Mouse (Mus musculus): Measurements from ENCODE around the gene Ccdc121. TPM values are rescaled to one million over a fixed set of nuclear protein-coding genes. Genes with fewer than 3 reads are reported as not detected.
A peak's percentile ranks its signal among the peaks of the same experiment; 100 is the strongest.

Ccdc121 gene
- polyA plus RNA-seq, 1 experiment from 2014 or later = not detected

DNA sequence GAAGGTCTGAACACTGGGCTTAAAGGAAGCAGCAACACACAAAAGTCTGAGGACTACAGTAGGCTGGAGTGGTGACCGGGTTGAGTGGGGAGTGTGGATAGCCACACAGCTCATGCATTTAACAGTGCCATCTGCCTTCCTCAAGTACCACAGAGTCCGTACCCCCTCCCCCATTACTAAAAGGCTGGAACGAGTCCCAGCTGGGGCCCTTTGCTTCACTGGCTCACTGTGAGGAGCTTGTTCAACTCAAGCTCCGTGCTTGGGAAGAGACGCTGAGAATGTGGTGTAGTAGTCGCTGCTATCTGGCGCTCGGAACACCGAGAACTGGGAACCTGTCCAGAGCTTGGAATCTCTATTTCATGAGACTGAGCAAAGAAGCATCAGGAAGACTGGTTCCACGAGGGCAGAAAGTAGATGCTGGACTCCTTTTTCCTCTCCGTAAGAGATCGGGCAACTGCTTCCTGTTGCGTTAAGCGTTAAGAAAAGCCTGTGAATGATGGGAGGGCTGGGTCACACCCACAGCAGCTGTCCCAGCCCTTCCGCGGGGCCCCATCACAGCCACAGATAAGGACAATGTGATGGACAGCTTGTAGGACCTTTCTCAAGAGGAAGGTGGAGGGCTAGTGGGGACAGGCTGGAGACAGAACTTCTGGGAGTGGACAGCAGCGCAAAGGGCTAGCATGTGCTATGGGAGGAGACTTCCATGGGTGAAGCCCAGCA is 44.5 kb downstream of the Ccdc121 start:
- 67% methylated on average over 17 of the region's 17 CpGs for WGBS
- no peak overlapping the region for H3K4me2 ChIP-seq (ENCODE audit: low read length)

DNA sequence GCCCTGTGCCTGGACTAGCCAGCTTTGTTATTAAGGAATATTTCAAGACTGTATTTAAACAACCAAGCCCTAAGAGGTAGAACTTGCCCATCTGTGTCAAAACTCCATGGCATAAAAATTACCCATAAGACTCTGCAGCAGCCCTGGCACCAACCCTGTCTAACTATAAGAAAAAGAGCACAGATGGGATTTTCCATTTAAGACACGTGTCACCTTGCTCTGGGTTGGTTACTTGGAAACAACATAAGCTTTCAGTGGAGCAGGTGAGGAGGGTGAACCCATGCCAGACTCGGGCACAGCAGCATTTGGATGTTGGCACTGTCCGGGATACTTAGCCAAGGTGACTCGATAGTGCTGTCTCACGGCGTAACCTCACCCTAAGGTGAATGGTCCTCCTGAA is 45.2 kb downstream of the Ccdc121 start:
- no peak overlapping the region for H3K9ac ChIP-seq (replicated peaks; ENCODE audit: low read depth, low read length)
- 0 out of 2 replicates have a peak, but pooled peaks cover 5% of the 10 kb centered on the region for H3K9me3 ChIP-seq (ENCODE audit: control insufficient read depth, low read length)
- H3K4me1 ChIP-seq (replicated peaks; ENCODE audit: control insufficient read depth, insufficient read depth, low read length) = peaks cover 6% of the 10 kb centered on the region
- WGBS = 73% methylated on average over 6 of the region's 6 CpGs
- no peaks in the 10 kb centered on the region for H3K27me3 ChIP-seq (replicated peaks; ENCODE audit: control insufficient read depth, insufficient read depth, low read length)
- no peak overlapping the region for H3K4me2 ChIP-seq (ENCODE audit: low read length)
- H3K36me3 ChIP-seq (ENCODE audit: control insufficient read depth, insufficient read depth) = no peaks in the 10 kb centered on the region
- ATAC-seq = 0 out of 2 replicates have a peak, but pooled peaks have one; percentile 25
- no peak overlapping the region for H3K4me3 ChIP-seq (replicated peaks; ENCODE audit: low read length)
- H3K27ac ChIP-seq (ENCODE audit: low read length) = no peak overlapping the region

More for the DNA sequence above, 44.5 kb downstream of the Ccdc121 start:
- Histone ChIP-seq H3K4me3 (replicated peaks; ENCODE audit: low read length) (no peak overlapping the region), H3K9ac (replicated peaks; ENCODE audit: low read depth, low read length) (no peak overlapping the region), H3K27me3 (replicated peaks; ENCODE audit: control insufficient read depth, insufficient read depth, low read length) (no peaks in the 10 kb centered on the region), H3K4me1 (replicated peaks; ENCODE audit: control insufficient read depth, insufficient read depth, low read length) (peaks cover 6% of the 10 kb centered on the region), H3K9me3 (ENCODE audit: control insufficient read depth, low read length) (0 out of 2 replicates have a peak, but pooled peaks cover 10% of the 10 kb centered on the region), H3K36me3 (ENCODE audit: control insufficient read depth, insufficient read depth) (no peaks in the 10 kb centered on the region), H3K27ac (ENCODE audit: low read length) (no peak overlapping the region)
- peak; percentile 75 for ATAC-seq

DNA sequence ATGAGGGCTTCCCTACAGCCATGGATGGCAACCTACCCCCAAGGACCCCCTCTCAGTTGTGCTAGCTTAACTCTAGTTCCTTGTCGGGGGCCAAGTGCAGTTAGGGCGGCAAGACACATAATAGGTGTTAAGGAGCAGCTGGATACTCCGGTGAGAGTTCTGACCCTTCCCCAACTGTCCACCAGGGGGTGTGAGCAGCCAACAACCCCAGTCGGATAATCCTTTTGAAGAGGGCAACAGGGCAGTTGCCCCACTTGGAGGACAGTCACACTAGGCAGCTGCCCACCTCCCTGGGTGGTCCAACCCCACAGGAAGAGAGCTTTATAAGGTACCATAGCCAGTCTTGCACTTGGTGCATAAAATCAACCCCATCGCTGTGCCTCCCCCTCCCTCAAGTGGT is 46.2 kb downstream of the Ccdc121 start:
- ATAC-seq = no peak
- 44% methylated on average over 5 of the region's 5 CpGs for WGBS

DNA sequence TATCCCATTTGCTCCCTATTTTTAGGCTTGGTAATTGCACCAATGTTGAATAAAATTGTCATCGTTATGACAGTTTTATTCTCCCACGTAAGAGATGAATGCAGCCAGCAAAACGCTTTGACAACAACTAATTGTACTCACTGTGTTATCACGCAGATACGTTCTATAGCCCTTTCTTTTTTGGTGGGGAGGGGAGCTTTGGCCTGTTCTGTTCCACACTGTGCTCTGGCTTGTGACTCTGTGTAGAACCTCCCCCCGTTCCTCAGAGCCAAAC is 48.4 kb downstream of the Ccdc121 start:
- 33% methylated on average over 6 of the region's 6 CpGs for WGBS
- Histone ChIP-seq H3K4me2 (ENCODE audit: low read length) (no peak overlapping the region), H3K27ac (ENCODE audit: low read length) (no peak overlapping the region), H3K4me1 (replicated peaks; ENCODE audit: control insufficient read depth, insufficient read depth, low read length) (peaks cover 14% of the 10 kb centered on the region), H3K4me3 (replicated peaks; ENCODE audit: low read length) (no peak overlapping the region), H3K9me3 (ENCODE audit: control insufficient read depth, low read length) (no peaks in the 10 kb centered on the region), H3K27me3 (replicated peaks; ENCODE audit: control insufficient read depth, insufficient read depth, low read length) (no peaks in the 10 kb centered on the region), H3K36me3 (ENCODE audit: control insufficient read depth, insufficient read depth) (no peaks in the 10 kb centered on the region), H3K9ac (replicated peaks; ENCODE audit: low read depth, low read length) (no peak overlapping the region)
- no peak for ATAC-seq

More for the DNA sequence above, 46.2 kb downstream of the Ccdc121 start:
- Histone ChIP-seq H3K4me2 (ENCODE audit: low read length) (no peak overlapping the region), H3K36me3 (ENCODE audit: control insufficient read depth, insufficient read depth) (no peaks in the 10 kb centered on the region), H3K4me1 (replicated peaks; ENCODE audit: control insufficient read depth, insufficient read depth, low read length) (peaks cover 6% of the 10 kb centered on the region), H3K27ac (ENCODE audit: low read length) (no peak overlapping the region), H3K27me3 (replicated peaks; ENCODE audit: control insufficient read depth, insufficient read depth, low read length) (no peaks in the 10 kb centered on the region), H3K4me3 (replicated peaks; ENCODE audit: low read length) (no peak overlapping the region), H3K9me3 (ENCODE audit: control insufficient read depth, low read length) (no peaks in the 10 kb centered on the region), H3K9ac (replicated peaks; ENCODE audit: low read depth, low read length) (no peak overlapping the region)

DNA sequence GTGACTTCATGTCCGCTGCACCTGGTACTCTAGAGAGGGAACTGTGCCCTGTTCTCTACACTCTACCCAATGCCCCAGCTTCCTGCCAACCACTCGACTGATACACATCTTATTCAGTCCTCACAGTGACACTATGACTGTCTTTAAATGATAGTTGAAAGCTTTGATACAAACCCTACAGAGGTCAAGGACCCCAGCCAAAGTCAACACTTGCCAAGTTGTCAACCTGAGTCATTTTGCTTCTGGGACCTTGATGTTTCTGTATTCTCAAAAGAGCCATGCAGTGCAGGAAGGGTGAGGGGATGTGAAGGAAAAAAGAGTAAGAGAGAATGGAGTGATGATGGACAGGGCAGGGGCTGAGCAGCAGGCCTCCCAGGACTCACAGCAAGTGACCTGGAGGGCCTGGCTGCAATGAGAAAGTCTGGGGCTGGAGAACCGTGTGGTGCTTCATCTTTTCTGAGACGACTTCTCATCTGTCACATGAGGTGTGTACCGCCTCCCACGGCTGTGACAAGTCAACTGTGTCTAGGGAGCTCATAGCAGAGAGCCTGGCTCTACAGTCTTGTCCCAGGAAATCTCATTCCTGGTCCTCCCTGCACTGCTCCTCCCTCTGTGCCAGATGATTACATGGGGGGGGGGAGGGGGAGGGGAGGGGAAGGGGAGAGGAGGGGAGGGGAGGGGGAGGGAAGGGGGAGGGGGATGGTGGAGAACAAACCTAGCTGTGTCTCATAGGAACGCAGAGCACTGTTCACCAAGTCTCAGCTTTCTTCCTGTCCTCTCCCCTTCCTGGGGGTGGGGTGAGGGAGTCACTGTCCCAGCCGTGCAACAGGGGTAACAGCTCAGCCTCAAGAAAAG is 49.0 kb downstream of the Ccdc121 start:
- H3K4me2 ChIP-seq (ENCODE audit: low read length) = no peak overlapping the region
- ATAC-seq = no peak
- H3K9ac ChIP-seq (replicated peaks; ENCODE audit: low read depth, low read length) = no peak overlapping the region
- H3K9me3 ChIP-seq (ENCODE audit: control insufficient read depth, low read length) = no peaks in the 10 kb centered on the region
- 56% methylated on average over 8 of the region's 8 CpGs for WGBS
- no peak overlapping the region for H3K27ac ChIP-seq (ENCODE audit: low read length)
- peaks cover 14% of the 10 kb centered on the region for H3K4me1 ChIP-seq (replicated peaks; ENCODE audit: control insufficient read depth, insufficient read depth, low read length)
- H3K4me3 ChIP-seq (replicated peaks; ENCODE audit: low read length) = no peak overlapping the region
- no peaks in the 10 kb centered on the region for H3K27me3 ChIP-seq (replicated peaks; ENCODE audit: control insufficient read depth, insufficient read depth, low read length)
- H3K36me3 ChIP-seq (ENCODE audit: control insufficient read depth, insufficient read depth) = no peaks in the 10 kb centered on the region

DNA sequence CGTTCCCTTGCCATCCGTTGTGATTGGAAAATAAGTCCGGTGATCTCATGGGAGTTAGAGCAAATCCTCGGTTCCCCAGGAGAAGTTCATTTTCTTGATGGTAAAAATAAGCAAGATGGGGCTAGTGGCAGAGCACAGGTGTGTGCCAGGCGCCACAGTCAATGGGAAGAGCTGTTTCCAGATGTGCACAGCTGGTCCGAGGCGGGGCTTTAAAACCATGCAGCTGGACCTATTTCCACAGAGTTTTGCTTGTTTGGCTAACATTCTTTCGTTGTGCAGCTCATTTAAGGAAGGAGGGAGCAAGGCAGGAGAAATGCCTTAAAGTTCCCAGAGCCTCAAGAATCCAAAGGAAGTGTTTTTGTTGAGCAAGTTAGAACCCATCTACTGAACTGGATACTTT is 49.8 kb downstream of the Ccdc121 start:
- H3K4me3 ChIP-seq (replicated peaks; ENCODE audit: low read length) = no peak overlapping the region
- H3K27ac ChIP-seq (ENCODE audit: low read length) = no peak overlapping the region
- ATAC-seq = no peak
- no peaks in the 10 kb centered on the region for H3K36me3 ChIP-seq (ENCODE audit: control insufficient read depth, insufficient read depth)
- no peaks in the 10 kb centered on the region for H3K9me3 ChIP-seq (ENCODE audit: control insufficient read depth, low read length)
- H3K4me1 ChIP-seq (replicated peaks; ENCODE audit: control insufficient read depth, insufficient read depth, low read length) = peaks cover 8% of the 10 kb centered on the region
- no peak overlapping the region for H3K9ac ChIP-seq (replicated peaks; ENCODE audit: low read depth, low read length)
- no peaks in the 10 kb centered on the region for H3K27me3 ChIP-seq (replicated peaks; ENCODE audit: control insufficient read depth, insufficient read depth, low read length)
- WGBS = 91% methylated on average over 8 of the region's 8 CpGs
- H3K4me2 ChIP-seq (ENCODE audit: low read length) = no peak overlapping the region

DNA sequence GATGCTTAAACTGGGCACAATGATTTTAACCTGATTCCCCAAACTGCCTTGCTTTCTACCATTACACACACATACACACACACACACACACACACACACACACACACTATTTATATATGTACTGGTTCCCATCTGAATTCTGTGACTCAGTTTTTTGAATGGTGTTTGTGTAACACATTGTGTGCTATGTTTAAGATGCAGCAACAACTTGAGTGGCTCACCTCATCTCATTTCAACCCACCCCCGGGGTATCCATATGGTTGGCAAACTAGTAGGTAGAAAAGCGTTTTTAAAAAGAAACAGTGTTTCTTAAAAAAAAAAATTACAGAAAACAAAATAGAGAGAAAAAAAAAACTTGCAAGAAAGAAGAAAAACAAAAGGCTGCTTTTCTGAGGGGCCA is 51.0 kb downstream of the Ccdc121 start:
- no peak overlapping the region for H3K4me2 ChIP-seq (ENCODE audit: low read length)
- H3K27ac ChIP-seq (ENCODE audit: low read length) = no peak overlapping the region
- no peak overlapping the region for H3K4me3 ChIP-seq (replicated peaks; ENCODE audit: low read length)
- no peak for ATAC-seq
- H3K27me3 ChIP-seq (replicated peaks; ENCODE audit: control insufficient read depth, insufficient read depth, low read length) = no peaks in the 10 kb centered on the region
- no peaks in the 10 kb centered on the region for H3K9me3 ChIP-seq (ENCODE audit: control insufficient read depth, low read length)
- 60% methylated on average over 2 of the region's 2 CpGs for WGBS
- H3K9ac ChIP-seq (replicated peaks; ENCODE audit: low read depth, low read length) = no peak overlapping the region
- peaks cover 7% of the 10 kb centered on the region for H3K4me1 ChIP-seq (replicated peaks; ENCODE audit: control insufficient read depth, insufficient read depth, low read length)
- no peaks in the 10 kb centered on the region for H3K36me3 ChIP-seq (ENCODE audit: control insufficient read depth, insufficient read depth)

Other genes starting within 250 kb of the Ccdc121 start
- 43.4 and 46.8 TPM in 2 replicates for gene Cnih3, start 158.8 kb downstream of the Ccdc121 start, polyA plus RNA-seq (2015; fragmentation: Nextera tagmentation; extraction: Ambion mirVana)
- gene Dnah14, start 65.1 kb upstream of the Ccdc121 start, polyA plus RNA-seq (2015; fragmentation: Nextera tagmentation; extraction: Ambion mirVana) = 0.42 and 0.51 TPM in 2 replicates

All from forebrain, embryonic 16.5 days (tissue).